Mouse (Mus musculus) left cerebral cortex, adult 8-10 months (tissue): ENCODE data around the gene Cxcr5. TPM values are rescaled to one million over a fixed set of nuclear protein-coding genes. Genes with fewer than 3 reads are reported as not detected.

Source experiments
- DNase-seq, 2 experiments: peaks; one replicate each; pipeline ENCODE4 v3.0.0; 2022; ENCODE audit warnings: low spot score in 2 of 2
- total RNA-seq, 4 experiments: library from RNA; stranded (reverse); gene quantifications; 2 replicates each; pipeline ENCODE4 v1.2.4; 2022

Cxcr5 gene
- total RNA-seq, 4 experiments from 2014 or later, result not detected

- DNase-seq, result no peak
These were observed 51.3 kb downstream of the Cxcr5 start for GRCm38 (mm10) chr9:44510355-44510871.

- peak in 1 of 2 experiments; percentile 81 for DNase-seq
These were observed 52.0 kb downstream of the Cxcr5 start for GRCm38 (mm10) chr9:44509487-44510354.

- DNase-seq, result no peak
These were observed 52.8 kb downstream of the Cxcr5 start for GRCm38 (mm10) chr9:44508721-44509486.

GRCm38 (mm10) chr9:44508124-44508619 is 53.5 kb downstream of the Cxcr5 start:
- DNase-seq, result no peak

- no peak for DNase-seq
These were observed 54.3 kb downstream of the Cxcr5 start for GRCm38 (mm10) chr9:44507345-44507744.

- DNase-seq, result no peak
These were observed 55.1 kb downstream of the Cxcr5 start for GRCm38 (mm10) chr9:44506566-44506965.

GRCm38 (mm10) chr9:44505824-44506467 is 55.7 kb downstream of the Cxcr5 start:
- no peak for DNase-seq

- no peak for DNase-seq
These were observed 56.5 kb downstream of the Cxcr5 start for GRCm38 (mm10) chr9:44504893-44505823.

GRCm38 (mm10) chr9:44502006-44502405 is 59.7 kb downstream of the Cxcr5 start:
- DNase-seq, result peak in 1 of 2 experiments; percentile 85

- DNase-seq, result no peak
These were observed 60.3 kb downstream of the Cxcr5 start for GRCm38 (mm10) chr9:44501206-44501879.

- DNase-seq, result no peak
These were observed 61.0 kb downstream of the Cxcr5 start for GRCm38 (mm10) chr9:44500638-44501175.

- DNase-seq, result no peak
These were observed 61.5 kb downstream of the Cxcr5 start for GRCm38 (mm10) chr9:44500163-44500533.

- no peak for DNase-seq
These were observed 62.1 kb downstream of the Cxcr5 start for GRCm38 (mm10) chr9:44499356-44500162.

GRCm38 (mm10) chr9:44498421-44499355 is 63.0 kb downstream of the Cxcr5 start:
- DNase-seq, result peak in 1 of 2 experiments; percentile 58

- DNase-seq, result no peak
These were observed 63.9 kb downstream of the Cxcr5 start for GRCm38 (mm10) chr9:44497624-44498377.

GRCm38 (mm10) chr9:44496803-44497461 is 64.7 kb downstream of the Cxcr5 start:
- DNase-seq, result no peak
